Mouse (Mus musculus) stomach, postnatal 0 days (tissue): Measurements from ENCODE around the gene Ap1g1. TPM values are rescaled to one million over a fixed set of nuclear protein-coding genes. Genes with fewer than 3 reads are reported as not detected.

Source experiments
- ATAC-seq: fragments of 200-750 bp; cut with Nextera tagmentation; 2 replicates; pipeline ENCODE4 v1.8.0; 2017; ENCODE audit not compliant: low FRiP score, low TSS enrichment
- DNase-seq: peaks from one replicate; pipeline ENCODE4 v3.0.0-alpha.2; 2016; ENCODE audit warnings: low spot score
- H3K27ac ChIP-seq: fragments of 300-500 bp; sonication (generic); replicated peaks from 2 replicates; pipeline ENCODE4 v1.5.1; 2014; ENCODE audit warnings: mild to moderate bottlenecking, control low read depth
- H3K27me3 ChIP-seq: fragments of 300-500 bp; sonication (generic); 2 replicates; pipeline ENCODE4 v1.6.1; 2014; ENCODE audit warnings: low read length; ENCODE audit not compliant: control insufficient read depth, insufficient read depth
- H3K36me3 ChIP-seq: fragments of 300-500 bp; sonication (generic); 2 replicates; pipeline ENCODE4 v1.6.1; 2014; ENCODE audit warnings: low read length, mixed read lengths; ENCODE audit not compliant: control insufficient read depth, insufficient read depth
- H3K4me1 ChIP-seq: fragments of 300-500 bp; sonication (generic); replicated peaks from 2 replicates; pipeline ENCODE4 v1.6.1; 2014; ENCODE audit warnings: antibody characterized with exemption; ENCODE audit not compliant: control insufficient read depth, insufficient read depth
- H3K4me2 ChIP-seq: fragments of 300-500 bp; sonication (generic); replicated peaks from 2 replicates; pipeline ENCODE4 v1.6.1; 2014; ENCODE audit warnings: low read depth, mild to moderate bottlenecking, control low read depth, moderate library complexity
- H3K4me3 ChIP-seq: fragments of 300-500 bp; sonication (generic); 2 replicates; pipeline ENCODE4 v1.5.1; 2014; ENCODE audit warnings: low read depth, low read length, control low read depth
- H3K9ac ChIP-seq: fragments of 300-500 bp; sonication (generic); 2 replicates; pipeline ENCODE4 v1.6.1; 2014; ENCODE audit warnings: mild to moderate bottlenecking, low read length, control low read depth, mixed read lengths
- H3K9me3 ChIP-seq: fragments of 300-500 bp; sonication (generic); 2 replicates; pipeline ENCODE4 v1.6.1; 2016; ENCODE audit warnings: low read length; ENCODE audit not compliant: control insufficient read depth
- CTCF ChIP-seq: IDR thresholded peaks from 2 replicates; pipeline ENCODE4 v1.5.1; 2016; ENCODE audit warnings: antibody characterized with exemption, low read depth, mild to moderate bottlenecking, moderate library complexity
- EP300 ChIP-seq: optimal IDR thresholded peaks from 2 replicates; pipeline ENCODE3; 2016; ENCODE audit warnings: antibody characterized with exemption
- WGBS: fragments of 180-500 bp; shearing (Covaris S2); extraction: QIAGEN DNeasy Blood & Tissue Kit; methylation state at CpG from one replicate; pipeline ENCODE4 v1.1.7; 2014; 5-methylcytosine and 5-hydroxymethylcytosine counted together
- polyA plus RNA-seq: library from polyadenylated mRNA; unstranded; fragments of >200 nt; fragmentation: Nextera tagmentation; extraction: Ambion mirVana; gene quantifications from 2 replicates; pipeline ENCODE4 v1.2.1, GENCODE M21; 2015

Ap1g1 gene
- polyA plus RNA-seq, 1 experiment from 2014 or later: 20.2 TPM

GRCm38 (mm10) chr8:109855451-109855850 is 77.1 kb downstream of the Ap1g1 start:
- H3K4me3 ChIP-seq: no peak overlapping the region
- no peak overlapping the region for H3K4me2 ChIP-seq
- no peak overlapping the region for H3K27ac ChIP-seq
- no peak overlapping the region for H3K9ac ChIP-seq
- ATAC-seq (no peak), DNase-seq (no peak)
- no peaks in the 10 kb centered on the region for H3K9me3 ChIP-seq
- no peaks in the 10 kb centered on the region for H3K27me3 ChIP-seq
- TF ChIP-seq EP300 (no peak), CTCF (no peak)
- 87% methylated on average over 6 of the region's 6 CpGs for WGBS
- peaks cover 32% of the 10 kb centered on the region for H3K36me3 ChIP-seq
- no peaks in the 10 kb centered on the region for H3K4me1 ChIP-seq

- Histone ChIP-seq H3K4me1 (no peaks in the 10 kb centered on the region), H3K4me2 (no peak overlapping the region), H3K9me3 (no peaks in the 10 kb centered on the region), H3K27me3 (no peaks in the 10 kb centered on the region), H3K36me3 (peaks cover 22% of the 10 kb centered on the region), H3K4me3 (no peak overlapping the region), H3K27ac (no peak overlapping the region), H3K9ac (no peak overlapping the region)
- ATAC-seq (no peak), DNase-seq (peak; percentile 20)
- TF ChIP-seq EP300: no peak
- TF ChIP-seq CTCF: no peak
- 49% methylated on average over 2 of the region's 2 CpGs for WGBS
These were observed 85.0 kb downstream of the Ap1g1 start for GRCm38 (mm10) chr8:109863398-109863797.

- DNase-seq (no peak), ATAC-seq (no peak)
- Histone ChIP-seq H3K4me1 (0 out of 2 replicates have a peak, but pooled peaks cover 2% of the 10 kb centered on the region), H3K27me3 (no peaks in the 10 kb centered on the region), H3K4me3 (no peak overlapping the region), H3K9me3 (no peaks in the 10 kb centered on the region), H3K9ac (no peak overlapping the region), H3K36me3 (peaks cover 16% of the 10 kb centered on the region), H3K27ac (no peak overlapping the region), H3K4me2 (no peak overlapping the region)
- 47% methylated on average over 2 of the region's 2 CpGs for WGBS
- no peak for TF ChIP-seq CTCF
- TF ChIP-seq EP300: no peak
These were observed 86.4 kb downstream of the Ap1g1 start for GRCm38 (mm10) chr8:109864798-109865197.

- 86% methylated on average over 4 of the region's 4 CpGs for WGBS
- ATAC-seq (no peak), DNase-seq (no peak)
- H3K4me2 ChIP-seq: no peak overlapping the region
- no peaks in the 10 kb centered on the region for H3K9me3 ChIP-seq
- TF ChIP-seq EP300 (no peak), CTCF (no peak)
- H3K27me3 ChIP-seq: no peaks in the 10 kb centered on the region
- no peak overlapping the region for H3K4me3 ChIP-seq
- H3K9ac ChIP-seq: no peak overlapping the region
- no peak overlapping the region for H3K27ac ChIP-seq
- 0 out of 2 replicates have a peak, but pooled peaks cover 2% of the 10 kb centered on the region for H3K4me1 ChIP-seq
- H3K36me3 ChIP-seq: peaks cover 9% of the 10 kb centered on the region
These were observed 87.2 kb downstream of the Ap1g1 start for GRCm38 (mm10) chr8:109865536-109865935.

GRCm38 (mm10) chr8:109866690-109867089 is 88.3 kb downstream of the Ap1g1 start:
- Histone ChIP-seq H3K36me3 (peaks cover 3% of the 10 kb centered on the region; the same call in 1 of the 2 replicates), H3K4me1 (0 out of 2 replicates have a peak, but pooled peaks cover 2% of the 10 kb centered on the region), H3K27ac (no peak overlapping the region), H3K4me3 (no peak overlapping the region), H3K27me3 (no peaks in the 10 kb centered on the region), H3K9ac (no peak overlapping the region), H3K4me2 (no peak overlapping the region), H3K9me3 (no peaks in the 10 kb centered on the region)
- TF ChIP-seq CTCF (no peak), EP300 (no peak)
- 76% methylated on average over 5 of the region's 5 CpGs for WGBS
- DNase-seq (no peak), ATAC-seq (no peak)

- H3K36me3 ChIP-seq: no peaks in the 10 kb centered on the region
- H3K4me3 ChIP-seq: peak within 1 kb of the TSS; percentile 91
- peak within 1 kb of the TSS; percentile 89 for H3K4me2 ChIP-seq
- peak; percentile 98 for DNase-seq
- 0 out of 2 replicates have a peak, but pooled peaks cover 2% of the 10 kb centered on the region for H3K4me1 ChIP-seq
- peak within 1 kb of the TSS; percentile 88 for H3K27ac ChIP-seq
- peak; percentile 99 for ATAC-seq
- H3K9ac ChIP-seq: peak within 1 kb of the TSS; percentile 90
- H3K9me3 ChIP-seq: no peaks in the 10 kb centered on the region
- WGBS: under 1% methylated on average over 29 of the region's 42 CpGs
- peak; percentile 71 for TF ChIP-seq CTCF
- TF ChIP-seq EP300: no peak
- no peaks in the 10 kb centered on the region for H3K27me3 ChIP-seq
These were observed 89.8 kb downstream of the Ap1g1 start, which contains the start of gene Phlpp2 for GRCm38 (mm10) chr8:109868003-109868679. Gene Phlpp2, plus strand, starts transcription at chr8:109868542.
